Mouse (Mus musculus) liver, embryonic 14.5 days (tissue): Measurements from ENCODE around the gene H2-M5. TPM values are rescaled to one million over a fixed set of nuclear protein-coding genes. Genes with fewer than 3 reads are reported as not detected.

Experiments used
- ATAC-seq: fragments of 200-750 bp; cut with Nextera tagmentation; 2 replicates; pipeline ENCODE4 v1.8.0; 2017; ENCODE audit warnings: moderate number of reproducible peaks, mild to moderate bottlenecking, moderate library complexity; ENCODE audit not compliant: insufficient read depth
- DNase-seq, 3 experiments: peaks; one replicate each; pipeline ENCODE4 v3.0.0-alpha.2; 2012 to 2013; ENCODE audit warnings: low read depth in 3 of 3, low spot score in 3 of 3
- H3K27ac ChIP-seq: fragments of 300-500 bp; sonication (generic); 2 replicates; pipeline ENCODE4 v1.5.1; 2014; ENCODE audit warnings: moderate library complexity, mild to moderate bottlenecking, control low read depth, inconsistent platforms
- H3K27me3 ChIP-seq: fragments of 300-500 bp; sonication (generic); 2 replicates; pipeline ENCODE4 v1.6.1; 2014; ENCODE audit warnings: mild to moderate bottlenecking, low read length, moderate library complexity; ENCODE audit not compliant: control insufficient read depth, insufficient read depth
- H3K36me3 ChIP-seq: fragments of 300-500 bp; sonication (generic); replicated peaks from 2 replicates; pipeline ENCODE4 v1.6.1; 2014; ENCODE audit warnings: low read depth; ENCODE audit not compliant: control insufficient read depth, insufficient read depth
- H3K4me1 ChIP-seq, 2 experiments: fragments of 200-500 bp in 1 of 2; fragments of 300-500 bp in 1 of 2; sonication (generic) in 1 of 2; replicated peaks; 2 replicates each; pipeline ENCODE4 v1.6.1; 2012 to 2014; ENCODE audit warnings: antibody characterized with exemption in 1 of 2, inconsistent platforms in 1 of 2, low read length in 1 of 2; ENCODE audit not compliant: control insufficient read depth in 2 of 2, insufficient read depth in 2 of 2
- H3K4me2 ChIP-seq: fragments of 300-500 bp; sonication (generic); 2 replicates; pipeline ENCODE4 v1.6.1; 2014; ENCODE audit warnings: low read depth, mild to moderate bottlenecking, control low read depth, moderate library complexity
- H3K4me3 ChIP-seq, 2 experiments: fragments of 200-500 bp in 1 of 2; fragments of 300-500 bp in 1 of 2; sonication (generic) in 1 of 2; 2 replicates each; pipeline ENCODE4 v1.5.1; 2012 to 2014; ENCODE audit warnings: low read depth in 2 of 2, low read length in 2 of 2, mild to moderate bottlenecking in 2 of 2, control low read depth in 1 of 2, inconsistent platforms in 1 of 2, moderate library complexity in 1 of 2; ENCODE audit not compliant: insufficient read depth in 1 of 2
- H3K9ac ChIP-seq: fragments of 300-500 bp; sonication (generic); replicated peaks from 2 replicates; pipeline ENCODE4 v1.6.1; 2014; ENCODE audit warnings: mild to moderate bottlenecking, control low read depth, moderate library complexity
- H3K9me3 ChIP-seq: fragments of 300-500 bp; sonication (generic); 2 replicates; pipeline ENCODE4 v1.6.1; 2016; ENCODE audit warnings: low read length, mixed read lengths; ENCODE audit not compliant: control insufficient read depth
- CTCF ChIP-seq: IDR thresholded peaks from 2 replicates; pipeline ENCODE4 v1.5.1; 2016; ENCODE audit warnings: antibody characterized with exemption, low read depth, control low read depth
- EP300 ChIP-seq: IDR thresholded peaks from 2 replicates; pipeline ENCODE4 v1.6.1; 2016; ENCODE audit warnings: antibody characterized with exemption, low read depth
- WGBS: fragments of 180-500 bp; shearing (Covaris S2); extraction: QIAGEN DNeasy Blood & Tissue Kit; methylation state at CpG from one replicate; pipeline ENCODE4 v1.1.7; 2014; ENCODE audit not compliant: insufficient replicate concordance; 5-methylcytosine and 5-hydroxymethylcytosine counted together
- polyA plus RNA-seq, 2 experiments: library from polyadenylated mRNA; depleted of rRNA in 1 of 2; stranded (reverse) in 1 of 2; unstranded in 1 of 2; fragments of >200 nt; fragmentation: Nextera tagmentation in 1 of 2; extraction: Ambion mirVana in 1 of 2; gene quantifications; 2 replicates each; pipeline versions ENCODE4 v1.2.1 to v1.2.3; 2012 to 2014

The H2-M5 gene
- polyA plus RNA-seq (2012; rRNA removed), result 0.03 and 0.23 TPM in 2 replicates
- polyA plus RNA-seq (2014; fragmentation: Nextera tagmentation; extraction: Ambion mirVana), result not detected in 2 replicates

DNA sequence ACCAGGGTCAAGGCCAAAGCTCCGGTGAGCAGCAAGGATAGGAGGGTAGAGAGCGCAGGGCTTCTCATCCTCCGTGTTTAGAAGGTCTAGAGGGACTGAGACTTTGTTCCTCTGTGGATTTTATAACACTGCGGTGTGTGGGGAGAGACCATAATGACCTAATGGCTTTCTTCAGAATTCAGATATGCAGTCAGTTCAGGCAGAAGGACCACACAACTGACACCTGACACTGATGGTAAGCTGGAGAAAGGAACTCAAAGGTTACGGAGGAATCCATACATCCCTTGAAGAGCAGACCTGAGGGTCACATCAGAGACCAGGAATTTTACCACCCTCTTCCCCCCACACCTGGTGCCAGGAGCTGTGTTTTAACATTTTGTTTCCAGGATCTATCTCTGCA lies at the start of gene H2-M5:
Gene H2-M5 (minus strand): TSS at position 101 of the 400 bp plus-strand sequence.
- H3K4me1 ChIP-seq, result no peaks in the 10 kb centered on the region
- H3K9me3 ChIP-seq, result no peaks in the 10 kb centered on the region
- WGBS, result 38% methylated on average over 5 of the region's 5 CpGs
- no peak within 1 kb of the TSS for H3K27ac ChIP-seq
- no peak within 1 kb of the TSS for H3K9ac ChIP-seq
- H3K36me3 ChIP-seq, result no peaks in the 10 kb centered on the region
- no peak within 1 kb of the TSS for H3K4me2 ChIP-seq
- DNase-seq (no peak), ATAC-seq (no peak)
- TF ChIP-seq CTCF, result no peak
- TF ChIP-seq EP300, result no peak
- H3K4me3 ChIP-seq, result no peak within 1 kb of the TSS
- peaks cover 18% of the 10 kb centered on the region for H3K27me3 ChIP-seq

DNA sequence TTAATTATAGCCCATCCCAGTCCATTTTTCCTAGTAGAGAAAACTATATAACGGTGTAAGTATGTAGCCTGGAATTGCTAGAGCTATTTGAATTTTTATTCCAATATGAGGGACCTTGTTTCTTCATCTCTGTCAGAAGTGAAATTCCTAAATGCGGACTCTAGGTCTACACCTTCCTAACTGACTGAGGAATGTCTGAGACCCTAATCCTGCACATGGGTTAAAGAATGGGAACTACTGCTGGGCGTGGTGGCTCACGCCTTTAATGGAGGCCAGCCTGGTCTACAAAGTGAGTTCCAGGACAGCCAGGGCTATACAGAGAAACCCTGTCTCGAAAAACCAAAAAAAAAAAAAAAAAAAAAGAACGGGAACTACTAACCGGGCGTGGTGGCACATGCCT lies 39.8 kb upstream of the H2-M5 start:
- no peak overlapping the region for H3K27ac ChIP-seq

DNA sequence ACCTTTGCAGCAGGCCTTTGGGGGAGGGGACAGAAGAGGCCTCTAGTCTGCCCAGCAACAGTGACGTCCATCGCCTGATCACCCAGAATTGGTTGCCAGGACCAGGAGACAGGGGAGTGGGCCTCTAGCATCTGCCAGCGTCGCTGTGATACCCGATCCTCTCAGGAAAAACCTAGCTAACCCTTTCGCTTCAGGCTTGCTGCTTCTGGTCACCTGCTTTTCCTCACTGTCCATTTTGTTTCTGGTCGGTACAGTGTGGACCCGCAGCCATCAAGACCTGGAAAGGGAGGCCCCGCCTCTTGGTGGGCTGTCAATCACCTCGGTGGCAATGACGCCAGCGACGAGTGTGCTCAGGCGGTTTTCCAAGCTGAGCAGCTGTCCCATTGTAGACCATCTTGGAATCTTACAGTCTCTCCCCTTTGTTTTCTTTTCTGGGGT lies 39.4 kb upstream of the H2-M5 start:
- H3K36me3 ChIP-seq, result no peaks in the 10 kb centered on the region
- H3K4me3 ChIP-seq, result peak overlapping the region; percentile 49 to 59
- H3K4me1 ChIP-seq, result no peaks in the 10 kb centered on the region
- H3K9me3 ChIP-seq, result no peaks in the 10 kb centered on the region
- no peaks in the 10 kb centered on the region for H3K27me3 ChIP-seq
- no peak overlapping the region for H3K27ac ChIP-seq
- no peak overlapping the region for H3K9ac ChIP-seq
- ATAC-seq, result peak; percentile 85
- peak; percentile 41 to 44 (median 43) for DNase-seq
- WGBS, result under 1% methylated on average over 14 of the region's 14 CpGs
- no peak for TF ChIP-seq CTCF
- H3K4me2 ChIP-seq, result peak overlapping the region; percentile 58

More for the DNA sequence above, 39.8 kb upstream of the H2-M5 start:
- H3K27me3 ChIP-seq, result no peaks in the 10 kb centered on the region
- H3K9ac ChIP-seq, result no peak overlapping the region
- ATAC-seq (no peak), DNase-seq (no peak)
- no peak overlapping the region; a peak in 1 of 4 replicates for H3K4me3 ChIP-seq
- TF ChIP-seq CTCF (no peak), EP300 (no peak)
- H3K9me3 ChIP-seq, result no peaks in the 10 kb centered on the region
- H3K36me3 ChIP-seq, result no peaks in the 10 kb centered on the region
- WGBS, result 57% methylated on average over 8 of the region's 8 CpGs
- H3K4me1 ChIP-seq, result no peaks in the 10 kb centered on the region
- H3K4me2 ChIP-seq, result peak overlapping the region; percentile 58

DNA sequence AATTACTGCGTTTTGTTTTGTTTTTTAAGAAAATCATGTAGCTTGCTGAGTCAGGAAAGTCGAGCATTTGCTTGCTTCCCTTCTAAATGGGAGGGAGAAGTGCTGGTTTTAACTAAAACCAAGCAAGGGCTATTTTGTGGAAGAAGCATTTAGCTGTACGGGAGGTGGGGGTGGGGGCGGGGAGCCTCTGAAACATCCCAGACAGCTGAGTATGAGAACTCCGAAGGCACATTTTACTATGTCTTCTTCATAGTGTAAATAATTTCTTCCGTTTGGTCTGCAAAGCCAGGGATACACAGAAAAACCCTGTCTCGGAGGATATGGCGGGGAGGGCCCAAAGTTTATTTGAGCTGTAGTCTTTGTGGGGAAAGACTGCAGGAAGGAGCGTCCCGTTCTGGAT lies 38.9 kb upstream of the H2-M5 start:
- Histone ChIP-seq H3K4me3 (peak overlapping the region; percentile 49 to 59; a peak in 3 of 4 replicates), H3K9me3 (no peaks in the 10 kb centered on the region), H3K4me1 (no peaks in the 10 kb centered on the region), H3K36me3 (no peaks in the 10 kb centered on the region), H3K4me2 (peak overlapping the region; percentile 58), H3K27me3 (no peaks in the 10 kb centered on the region), H3K9ac (no peak overlapping the region), H3K27ac (no peak overlapping the region)
- WGBS, result 29% methylated on average over 10 of the region's 10 CpGs
- TF ChIP-seq EP300 (no peak), CTCF (no peak)
- ATAC-seq, result no peak
- DNase-seq, result no peak

DNA sequence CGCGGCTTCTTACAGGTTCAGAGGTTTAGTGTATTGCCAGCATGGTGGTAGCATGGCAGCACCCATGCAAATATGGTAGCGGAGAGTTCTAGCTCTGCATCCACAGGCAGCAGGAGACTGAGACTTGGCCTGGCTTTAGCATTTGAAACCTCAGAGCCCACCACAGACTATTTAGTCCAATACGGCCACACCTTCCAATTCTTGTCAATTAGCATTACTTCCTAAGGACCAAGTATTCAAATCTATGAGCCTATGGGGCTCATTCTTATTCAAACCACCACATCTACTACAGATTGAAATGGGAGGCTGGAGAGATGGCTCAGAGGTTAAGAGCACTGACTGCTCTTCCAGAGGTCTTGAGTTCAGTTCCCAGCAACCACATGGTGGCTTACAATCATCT lies 38.1 kb upstream of the H2-M5 start:
- H3K27ac ChIP-seq, result no peak overlapping the region
- ATAC-seq, result no peak
- no peaks in the 10 kb centered on the region for H3K4me1 ChIP-seq
- H3K27me3 ChIP-seq, result no peaks in the 10 kb centered on the region
- no peaks in the 10 kb centered on the region for H3K36me3 ChIP-seq
- WGBS, result 81% methylated on average over 4 of the region's 4 CpGs
- H3K4me2 ChIP-seq, result no peak overlapping the region
- H3K4me3 ChIP-seq, result no peak overlapping the region
- no peak for TF ChIP-seq EP300
- no peak for TF ChIP-seq CTCF
- no peak overlapping the region for H3K9ac ChIP-seq
- no peak for DNase-seq
- H3K9me3 ChIP-seq, result no peaks in the 10 kb centered on the region
